Mouse (Mus musculus): ENCODE data around the gene Cyp39a1. TPM values are rescaled to one million over a fixed set of nuclear protein-coding genes. Genes with fewer than 3 reads are reported as not detected.
A peak's percentile ranks its signal among the peaks of the same experiment; 100 is the strongest.

The Cyp39a1 gene
- total RNA-seq, 2 experiments from 2014 or later, result not detected

DNA sequence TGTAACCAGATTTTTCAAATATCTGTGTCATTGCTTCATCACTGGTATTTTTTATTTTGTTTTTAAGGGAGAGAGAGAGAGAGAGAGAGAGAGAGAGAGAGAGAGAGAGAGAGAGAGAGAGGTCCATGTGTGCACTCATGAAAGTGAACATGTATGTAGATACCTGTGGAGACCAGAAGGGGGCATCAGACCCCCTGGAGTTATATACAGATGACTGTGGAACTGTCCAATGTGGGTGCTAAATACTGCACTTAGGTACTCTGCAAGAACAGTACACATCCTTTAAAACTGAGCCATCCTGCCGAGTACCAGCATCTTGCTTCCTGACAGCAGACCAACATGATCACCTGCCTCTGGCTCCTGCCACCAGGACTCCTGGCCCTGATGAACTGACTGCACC lies 9.0 kb downstream of the Cyp39a1 start:
- ATAC-seq (replicated peaks; ENCODE audit: low FRiP score, low TSS enrichment, poor library complexity, severe bottlenecking), result no peak

DNA sequence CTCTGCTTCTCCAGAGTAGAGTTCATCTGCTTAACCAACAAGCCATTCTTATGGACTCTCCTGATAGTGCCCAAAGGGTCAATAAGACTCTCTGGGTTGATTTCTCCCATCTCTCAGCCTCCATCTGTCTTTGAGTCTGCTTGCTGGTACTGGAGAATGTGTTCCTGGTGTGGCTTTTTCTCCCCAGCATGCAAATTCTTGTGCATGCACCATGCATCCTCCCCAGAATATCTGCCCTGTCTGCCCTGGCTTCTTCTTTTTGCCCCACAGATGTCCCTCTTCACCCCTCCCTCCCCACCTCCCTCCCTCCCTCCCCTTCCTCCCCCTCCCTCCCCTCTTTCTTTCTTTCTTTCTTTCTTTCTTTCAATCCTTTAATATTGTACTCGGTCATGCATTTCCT lies 10.1 kb downstream of the Cyp39a1 start:
- no peak for ATAC-seq (replicated peaks; ENCODE audit: low FRiP score, low TSS enrichment, poor library complexity, severe bottlenecking)

DNA sequence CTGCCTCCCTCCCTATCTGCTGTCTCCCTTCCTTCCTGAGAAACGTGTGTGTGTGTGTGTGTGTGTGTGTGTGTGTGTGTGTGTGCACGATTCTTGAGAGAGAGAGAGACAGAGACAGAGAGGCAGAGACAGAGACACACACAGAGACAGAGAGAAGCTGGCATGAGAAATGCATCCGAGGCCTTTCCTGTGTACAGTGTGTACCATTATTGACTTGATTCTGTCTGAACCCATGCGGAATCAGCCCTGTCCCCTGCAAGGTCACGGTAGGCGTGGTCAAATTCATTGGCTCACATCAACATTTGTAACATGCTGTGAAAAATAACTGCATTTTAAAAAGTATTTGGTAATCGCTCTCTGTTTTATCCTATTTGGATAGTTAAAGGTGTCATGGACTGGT lies 16.9 kb downstream of the Cyp39a1 start:
- ATAC-seq (replicated peaks; ENCODE audit: low FRiP score, low TSS enrichment, poor library complexity, severe bottlenecking), result no peak

- ATAC-seq (replicated peaks; ENCODE audit: low FRiP score, low TSS enrichment, poor library complexity, severe bottlenecking), result no peak
These were observed 17.4 kb downstream of the Cyp39a1 start for GRCm38 (mm10) chr17:43684638-43685037.

- ATAC-seq (replicated peaks; ENCODE audit: low FRiP score, low TSS enrichment, poor library complexity, severe bottlenecking), result no peak
These were observed 22.4 kb downstream of the Cyp39a1 start for GRCm38 (mm10) chr17:43689591-43689990.

DNA sequence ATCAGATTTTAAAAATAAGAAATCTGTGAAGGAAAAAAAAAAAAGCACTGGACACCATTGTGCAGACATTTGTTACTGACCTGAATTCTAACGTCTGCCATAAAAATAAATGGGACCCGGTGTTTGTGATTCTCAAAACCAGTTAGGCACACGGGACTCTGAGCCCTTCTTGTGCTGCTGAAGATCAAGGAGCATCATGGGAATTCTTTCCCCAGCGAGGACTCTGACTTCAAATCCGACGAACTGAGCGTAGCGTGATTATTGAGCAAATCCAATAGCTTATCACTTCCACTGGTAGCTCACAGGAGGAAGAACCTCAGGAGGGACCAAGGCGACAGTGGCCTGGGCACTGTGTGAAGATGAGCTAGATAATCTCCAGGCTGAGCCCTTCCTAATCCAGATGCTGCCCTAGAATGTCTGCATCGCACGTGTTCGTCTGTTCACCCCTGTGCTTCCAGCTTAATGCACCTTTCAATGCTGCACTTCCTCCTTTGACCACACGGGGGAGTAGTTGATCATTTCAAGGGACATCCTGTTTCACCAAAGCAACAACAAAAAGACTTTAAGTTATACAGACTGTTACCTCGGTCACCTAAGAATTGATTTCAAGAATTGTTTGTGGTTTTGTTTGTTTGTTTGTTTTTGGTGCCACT lies 31.9 kb downstream of the Cyp39a1 start:
- ATAC-seq (replicated peaks; ENCODE audit: low FRiP score, low TSS enrichment, poor library complexity, severe bottlenecking), result peak; percentile 76

- peak; percentile 76 for ATAC-seq (replicated peaks; ENCODE audit: low FRiP score, low TSS enrichment, poor library complexity, severe bottlenecking)
These were observed 33.8 kb downstream of the Cyp39a1 start for GRCm38 (mm10) chr17:43701060-43701459.

- no peak for ATAC-seq (replicated peaks; ENCODE audit: low FRiP score, low TSS enrichment, poor library complexity, severe bottlenecking)
These were observed 37.1 kb downstream of the Cyp39a1 start for GRCm38 (mm10) chr17:43704216-43704930.

DNA sequence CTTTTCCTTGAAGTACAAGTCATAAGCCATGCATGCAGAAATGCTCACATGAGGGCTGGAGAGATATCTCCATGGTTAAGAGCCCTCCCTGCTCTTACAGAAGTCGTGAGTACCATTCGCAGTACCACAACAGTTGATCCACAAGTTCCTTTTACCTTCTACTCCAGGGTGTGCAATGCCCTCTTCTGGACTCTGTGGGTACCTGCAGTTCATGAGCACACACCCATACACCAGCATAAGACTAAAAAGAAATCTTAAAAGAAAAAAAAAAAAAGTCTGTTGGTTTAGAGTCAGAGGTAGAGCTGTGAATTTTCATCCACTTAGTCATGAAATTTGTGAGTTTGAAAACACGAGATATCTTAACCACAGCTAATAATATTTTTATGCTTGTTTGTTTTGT lies 39.5 kb downstream of the Cyp39a1 start:
- ATAC-seq (replicated peaks; ENCODE audit: low FRiP score, low TSS enrichment, poor library complexity, severe bottlenecking), result no peak

DNA sequence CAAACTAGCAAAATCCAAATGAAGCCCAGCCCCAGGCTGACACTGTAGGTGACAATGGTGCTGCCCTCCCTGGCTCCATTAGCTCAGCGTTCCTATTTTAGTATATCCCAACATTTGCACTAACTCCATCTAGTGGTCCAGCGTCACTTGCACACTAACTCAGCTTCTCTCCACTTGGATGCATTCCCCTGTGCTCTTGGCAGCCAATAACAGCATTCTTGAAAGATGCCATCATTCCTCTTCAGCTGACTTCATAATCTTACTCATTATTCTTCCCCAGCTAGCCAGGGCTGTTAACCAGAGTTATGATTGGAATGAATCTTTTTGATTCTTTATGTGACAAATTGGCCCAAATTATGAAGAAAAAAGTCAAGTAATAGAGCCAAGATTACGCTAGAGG lies 40.0 kb downstream of the Cyp39a1 start:
- ATAC-seq (replicated peaks; ENCODE audit: low FRiP score, low TSS enrichment, poor library complexity, severe bottlenecking), result no peak

GRCm38 (mm10) chr17:43711557-43712352 lies 44.5 kb downstream of the Cyp39a1 start:
- no peak for ATAC-seq (replicated peaks; ENCODE audit: low FRiP score, low TSS enrichment, poor library complexity, severe bottlenecking)

DNA sequence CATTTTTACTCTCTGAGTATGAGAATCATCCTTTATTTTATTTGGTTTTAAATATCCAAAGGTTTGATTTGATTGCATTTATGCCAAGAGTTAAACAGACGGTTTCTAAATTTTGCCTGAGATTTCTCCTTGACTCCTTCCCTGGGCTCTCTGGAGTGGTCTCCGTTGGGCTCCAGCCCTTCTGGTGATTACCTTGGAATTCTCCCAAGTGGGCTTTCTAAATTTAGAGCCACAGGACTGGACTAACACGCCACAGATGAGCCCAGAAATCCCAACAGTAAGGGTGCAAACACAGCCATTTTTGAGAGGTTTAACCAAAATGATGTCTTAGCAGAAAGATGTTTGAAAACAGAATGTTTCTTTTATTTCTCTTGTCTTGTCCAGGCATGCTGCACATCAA lies 47.0 kb downstream of the Cyp39a1 start:
- ATAC-seq (replicated peaks; ENCODE audit: low FRiP score, low TSS enrichment, poor library complexity, severe bottlenecking), result no peak

DNA sequence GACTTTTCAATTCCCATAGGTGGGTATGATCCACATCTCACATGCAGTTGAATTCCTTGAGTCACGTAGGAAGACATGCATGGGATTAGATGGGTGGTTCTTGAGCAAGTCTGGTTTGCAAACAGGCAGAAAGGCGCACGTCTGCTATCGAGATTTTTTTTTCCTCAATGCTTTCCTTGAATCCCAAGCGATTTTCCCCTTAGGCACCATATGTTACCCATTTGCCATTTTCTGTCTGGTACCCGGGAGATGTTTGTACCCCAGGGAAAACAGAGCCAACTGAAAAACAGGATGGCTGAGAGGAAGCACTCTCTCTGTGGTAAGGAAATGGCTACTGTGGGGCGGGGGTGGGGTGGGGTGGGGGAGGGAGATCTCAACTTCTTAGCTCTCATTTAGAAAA lies 49.4 kb downstream of the Cyp39a1 start:
- ATAC-seq (replicated peaks; ENCODE audit: low FRiP score, low TSS enrichment, poor library complexity, severe bottlenecking), result no peak

DNA sequence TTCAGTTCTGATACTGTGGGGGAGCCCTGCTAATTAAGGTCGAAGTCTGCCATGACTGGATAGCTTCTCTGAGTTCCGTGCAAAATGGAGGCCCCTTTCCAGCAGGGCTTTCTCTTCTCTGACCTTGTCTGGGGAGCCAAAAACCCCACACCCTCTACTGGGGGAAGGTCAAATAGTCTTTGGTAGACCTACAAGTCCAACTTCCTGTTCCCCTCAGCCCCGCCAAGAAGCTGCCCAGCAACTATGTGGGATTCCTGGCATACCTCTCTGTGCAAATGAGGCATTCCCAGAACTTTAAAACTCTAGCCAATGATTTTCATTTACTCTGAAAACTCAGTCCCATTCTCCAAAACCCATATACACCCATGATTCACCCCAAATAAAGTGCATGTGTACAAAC lies 52.2 kb downstream of the Cyp39a1 start:
- no peak for ATAC-seq (replicated peaks; ENCODE audit: low FRiP score, low TSS enrichment, poor library complexity, severe bottlenecking)

GRCm38 (mm10) chr17:43724480-43724879 lies 57.3 kb downstream of the Cyp39a1 start:
- no peak for ATAC-seq (replicated peaks; ENCODE audit: low FRiP score, low TSS enrichment, poor library complexity, severe bottlenecking)

- no peak for ATAC-seq (replicated peaks; ENCODE audit: low FRiP score, low TSS enrichment, poor library complexity, severe bottlenecking)
These were observed 64.1 kb downstream of the Cyp39a1 start for GRCm38 (mm10) chr17:43731327-43731726.

DNA sequence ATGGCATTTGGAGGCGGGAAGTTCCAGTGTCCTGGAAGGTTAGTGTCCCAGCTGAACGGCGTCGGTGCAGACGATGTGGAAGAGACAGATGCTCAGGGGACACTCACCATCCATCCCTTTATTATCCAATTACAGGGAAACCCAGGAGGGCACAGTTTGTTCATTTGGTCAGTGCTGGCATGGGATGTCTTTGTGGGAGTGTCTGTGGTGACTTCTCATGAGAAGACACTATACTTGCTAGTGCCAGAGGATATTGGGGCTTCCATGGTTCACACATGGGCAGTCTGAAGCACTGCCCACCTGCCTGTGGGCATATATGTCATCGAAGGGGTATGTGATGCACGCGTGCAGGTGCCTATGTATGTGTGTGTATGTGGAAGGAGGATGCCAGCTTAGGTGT lies 64.8 kb downstream of the Cyp39a1 start:
- ATAC-seq (replicated peaks; ENCODE audit: low FRiP score, low TSS enrichment, poor library complexity, severe bottlenecking), result no peak

DNA sequence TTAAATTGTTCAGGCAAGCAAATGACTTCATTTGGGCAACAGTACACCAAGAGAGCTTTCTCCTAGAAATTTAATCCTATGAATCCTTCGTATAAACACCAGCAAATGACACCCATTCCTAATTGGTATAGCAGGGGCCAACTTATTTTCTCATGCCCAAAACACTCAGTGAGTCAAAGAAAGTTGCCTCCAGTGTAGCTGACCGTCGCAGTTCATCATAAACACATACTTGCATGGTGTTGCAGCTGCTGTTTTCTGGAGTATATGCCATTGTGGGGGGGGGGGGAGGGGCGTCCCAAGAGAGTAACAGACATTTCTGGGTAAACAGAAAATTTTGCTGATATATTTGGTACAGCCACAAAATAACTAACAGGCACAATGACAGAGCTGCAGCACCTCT lies 67.0 kb downstream of the Cyp39a1 start:
- no peak for ATAC-seq (replicated peaks; ENCODE audit: low FRiP score, low TSS enrichment, poor library complexity, severe bottlenecking)

DNA sequence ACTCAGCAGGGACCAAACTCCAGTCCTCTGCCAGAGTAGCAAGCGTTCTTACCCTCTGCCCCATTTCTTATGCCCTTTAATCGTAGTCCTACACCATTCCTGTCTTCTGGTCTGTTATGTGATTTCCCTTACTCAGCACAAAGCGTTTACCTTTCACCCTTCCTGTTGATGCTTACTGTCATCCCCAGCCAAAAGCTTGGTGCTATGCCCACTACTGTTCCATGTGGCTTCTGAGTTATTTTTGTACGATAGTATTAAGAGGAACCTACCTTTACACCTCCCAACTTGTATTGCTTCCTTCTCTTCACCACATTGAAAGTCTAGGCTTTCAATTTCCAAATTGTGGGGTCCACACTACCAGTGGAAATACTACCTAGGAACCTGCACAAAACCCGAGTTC lies 76.7 kb downstream of the Cyp39a1 start:
- no peak for ATAC-seq (replicated peaks; ENCODE audit: low FRiP score, low TSS enrichment, poor library complexity, severe bottlenecking)

GRCm38 (mm10) chr17:43744425-43744824 lies 77.2 kb downstream of the Cyp39a1 start:
- no peak for ATAC-seq (replicated peaks; ENCODE audit: low FRiP score, low TSS enrichment, poor library complexity, severe bottlenecking)

DNA sequence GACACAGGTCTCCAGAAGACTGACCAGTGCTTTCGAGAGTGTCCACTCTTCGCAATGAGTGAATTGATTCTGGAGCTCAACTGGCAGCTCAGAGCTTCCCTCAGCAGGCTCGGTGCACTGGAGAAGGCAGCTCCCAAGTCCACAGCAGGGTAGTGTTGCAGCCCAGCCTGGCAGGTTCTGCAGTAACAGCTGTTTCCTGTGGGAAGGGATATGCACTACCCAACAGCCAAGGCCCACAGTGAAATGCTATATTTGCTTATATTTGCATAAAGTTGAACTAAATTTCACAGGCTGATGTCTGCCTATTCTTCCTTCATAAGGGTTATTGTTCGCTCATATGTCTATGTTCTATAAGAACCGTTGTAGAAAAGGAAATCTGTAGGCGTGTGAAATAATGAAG lies 83.9 kb downstream of the Cyp39a1 start:
- no peak for ATAC-seq (replicated peaks; ENCODE audit: low FRiP score, low TSS enrichment, poor library complexity, severe bottlenecking)
